Mouse (Mus musculus): ENCODE data around the gene Prkce.

The Prkce gene

DNA sequence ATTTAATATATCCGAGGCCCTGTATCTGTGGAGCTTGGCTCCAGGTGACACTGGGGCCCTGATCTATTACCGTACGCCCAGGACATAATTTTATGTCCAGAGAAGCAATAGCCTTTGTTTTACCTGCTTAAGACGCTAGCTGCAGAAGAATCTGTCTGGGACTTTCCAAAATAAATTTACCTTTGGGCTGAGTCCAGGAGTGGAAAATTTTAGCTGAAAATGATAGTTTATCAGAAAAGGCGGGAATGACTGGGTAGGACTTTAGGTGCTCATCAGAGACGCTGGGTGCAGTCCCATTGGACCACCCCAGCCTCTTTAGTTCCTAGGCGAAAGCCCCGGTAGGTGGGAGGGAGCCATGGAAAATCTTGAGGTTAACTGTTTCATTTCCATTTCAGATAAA, 58.6 kb downstream of the Prkce start:
- no peak for DNase-seq

DNA sequence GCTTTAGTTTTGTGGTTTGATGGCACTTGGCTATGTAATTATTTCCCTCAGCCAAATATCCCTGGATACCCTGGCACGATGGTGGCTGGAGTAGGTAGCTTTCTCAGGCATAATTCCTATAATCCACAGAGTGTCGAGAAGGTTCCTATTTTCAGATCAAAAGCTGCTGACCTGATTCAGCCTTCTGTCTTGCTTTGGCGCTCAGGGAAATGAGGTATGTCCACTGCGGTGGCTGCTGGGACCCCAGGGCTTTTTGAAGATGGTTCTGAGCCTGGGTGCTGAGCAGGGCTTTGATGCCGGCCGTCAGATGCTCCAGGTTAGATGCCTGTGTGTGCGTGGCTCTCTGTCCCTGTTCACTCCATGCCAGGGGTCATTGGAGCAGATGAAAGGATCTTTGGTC, 59.0 kb downstream of the Prkce start:
- DNase-seq = no peak

DNA sequence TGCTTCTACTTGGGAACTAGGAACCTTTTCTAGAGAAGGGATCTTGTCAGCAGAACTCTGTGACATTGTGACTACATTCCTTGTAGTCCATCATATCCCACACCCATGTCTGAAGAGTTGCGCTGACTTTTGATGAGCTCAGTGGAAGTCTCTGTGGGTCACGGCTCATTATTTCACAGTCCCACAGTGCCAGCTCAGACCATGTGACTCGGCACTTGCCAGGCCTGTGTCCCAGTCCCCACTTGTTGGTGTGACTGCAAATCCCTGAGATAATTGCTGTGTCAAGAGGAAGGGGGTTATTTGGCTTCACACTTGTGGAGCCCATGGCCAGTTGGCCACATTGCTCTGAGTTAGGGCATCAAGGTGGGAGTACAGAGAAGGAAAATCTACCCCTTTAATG, 59.8 kb downstream of the Prkce start:
- DNase-seq = peak; percentile 91

DNA sequence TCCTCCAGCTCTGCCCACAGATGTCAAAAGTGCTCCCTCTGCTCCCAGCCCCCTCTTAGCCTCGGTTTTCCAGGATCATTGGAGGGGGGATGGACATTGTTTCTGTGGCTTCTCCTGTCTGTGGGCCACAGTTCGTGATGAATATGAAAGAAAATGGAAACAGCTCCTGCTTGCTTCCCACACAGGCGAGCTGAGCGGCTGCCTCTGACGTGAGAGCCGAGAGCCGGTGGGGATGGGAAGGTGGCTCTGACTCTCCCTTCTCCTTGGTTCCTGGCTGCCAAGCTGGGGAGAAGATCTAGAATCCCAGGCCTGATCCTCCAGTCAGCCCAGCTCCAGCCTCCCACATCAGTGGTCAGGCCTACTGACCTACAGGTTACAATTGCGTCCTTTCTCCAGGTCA, 61.3 kb downstream of the Prkce start:
- DNase-seq = no peak

DNA sequence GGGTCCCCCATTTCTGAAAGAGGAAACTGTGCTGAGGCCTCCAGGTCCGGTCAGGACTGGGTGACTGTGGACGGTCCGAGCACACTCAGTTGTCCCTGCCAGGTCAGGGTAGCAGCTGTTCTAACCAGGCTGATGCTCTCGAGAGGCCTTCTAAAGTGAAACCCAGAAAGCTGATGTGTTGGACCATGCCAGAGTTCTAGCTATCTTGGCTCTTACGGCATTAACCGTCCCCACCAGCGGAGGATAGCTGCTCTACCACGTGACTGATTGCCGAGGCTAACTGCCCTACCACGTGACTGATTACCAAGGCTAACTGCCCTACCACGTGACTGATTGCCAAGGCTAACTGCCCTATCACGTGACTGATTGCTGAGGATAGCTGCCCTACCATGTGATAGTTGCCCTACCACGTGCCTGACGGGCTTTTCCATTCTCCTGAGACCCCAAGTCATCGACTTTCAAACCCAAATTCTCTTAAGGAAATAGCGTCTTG, 62.6 kb downstream of the Prkce start:
- DNase-seq = peak; percentile 97

DNA sequence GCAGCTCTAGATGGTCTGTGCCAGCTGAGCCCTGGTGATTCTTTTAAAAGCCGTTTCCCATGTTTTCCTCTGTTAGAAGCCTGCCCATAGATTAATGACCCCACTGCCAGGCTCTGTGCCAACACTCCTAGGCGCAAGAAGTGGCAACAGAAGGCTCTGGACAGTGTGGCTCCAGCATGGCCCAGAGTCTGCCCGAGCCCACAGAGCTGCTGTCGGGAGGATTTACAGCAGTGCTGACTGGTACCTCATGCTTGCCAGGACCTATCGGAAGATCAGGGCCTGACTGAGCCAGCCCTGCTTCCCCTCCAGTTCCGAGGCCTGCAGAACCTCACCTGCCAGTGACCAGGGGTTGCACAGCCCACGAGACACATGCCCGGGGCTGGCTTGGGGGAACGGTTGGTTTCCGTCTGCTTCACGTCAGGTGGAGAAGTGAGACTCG, 64.2 kb downstream of the Prkce start:
- peak; percentile 90 for DNase-seq

DNA sequence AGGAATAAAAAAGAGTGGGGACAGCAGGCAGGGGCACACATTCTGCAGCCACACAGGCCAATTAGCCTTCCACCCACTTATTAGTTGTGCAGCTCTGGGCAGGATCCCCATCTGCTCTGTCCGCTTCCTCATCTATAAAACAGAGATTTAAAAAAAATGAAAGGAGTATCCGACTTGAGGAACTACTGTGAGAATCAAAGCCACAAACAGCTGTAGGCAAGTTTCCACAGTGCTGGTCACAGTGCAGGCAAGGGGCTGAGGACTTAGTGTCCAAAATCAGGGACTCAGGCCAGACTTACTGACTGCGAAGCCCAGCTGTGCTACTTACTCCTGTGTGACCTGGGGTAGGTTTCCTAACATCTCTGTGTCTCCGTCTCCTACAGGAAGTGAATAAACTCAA, 64.7 kb downstream of the Prkce start:
- no peak for DNase-seq

DNA sequence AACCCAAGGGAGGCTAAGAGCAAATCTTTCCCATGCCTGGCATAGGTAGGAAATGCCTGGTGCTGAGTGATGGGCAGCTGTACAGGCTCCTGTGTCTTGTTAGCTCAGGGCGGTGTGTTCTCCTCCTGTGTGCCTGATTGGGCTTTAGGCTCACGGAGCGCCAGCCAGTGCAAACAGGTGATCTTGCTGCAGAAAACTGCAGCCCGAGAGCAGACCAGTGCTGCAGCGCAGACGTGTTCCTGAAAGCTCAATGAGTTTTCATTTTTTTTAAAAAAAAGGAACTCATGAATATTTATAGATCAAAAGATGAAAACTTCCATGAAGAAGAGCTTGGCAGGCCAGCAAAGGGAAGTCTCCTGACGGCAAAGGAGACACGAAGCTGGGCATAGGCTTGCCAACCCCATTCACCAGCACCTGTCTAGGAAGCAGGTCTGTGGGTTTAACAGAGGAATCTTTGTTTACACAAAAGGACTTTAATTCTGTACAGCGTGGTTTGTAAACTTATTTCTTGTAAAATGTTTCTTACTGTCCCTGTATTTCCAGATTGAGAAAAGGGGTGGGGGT, 67.1 kb downstream of the Prkce start:
- no peak for DNase-seq

DNA sequence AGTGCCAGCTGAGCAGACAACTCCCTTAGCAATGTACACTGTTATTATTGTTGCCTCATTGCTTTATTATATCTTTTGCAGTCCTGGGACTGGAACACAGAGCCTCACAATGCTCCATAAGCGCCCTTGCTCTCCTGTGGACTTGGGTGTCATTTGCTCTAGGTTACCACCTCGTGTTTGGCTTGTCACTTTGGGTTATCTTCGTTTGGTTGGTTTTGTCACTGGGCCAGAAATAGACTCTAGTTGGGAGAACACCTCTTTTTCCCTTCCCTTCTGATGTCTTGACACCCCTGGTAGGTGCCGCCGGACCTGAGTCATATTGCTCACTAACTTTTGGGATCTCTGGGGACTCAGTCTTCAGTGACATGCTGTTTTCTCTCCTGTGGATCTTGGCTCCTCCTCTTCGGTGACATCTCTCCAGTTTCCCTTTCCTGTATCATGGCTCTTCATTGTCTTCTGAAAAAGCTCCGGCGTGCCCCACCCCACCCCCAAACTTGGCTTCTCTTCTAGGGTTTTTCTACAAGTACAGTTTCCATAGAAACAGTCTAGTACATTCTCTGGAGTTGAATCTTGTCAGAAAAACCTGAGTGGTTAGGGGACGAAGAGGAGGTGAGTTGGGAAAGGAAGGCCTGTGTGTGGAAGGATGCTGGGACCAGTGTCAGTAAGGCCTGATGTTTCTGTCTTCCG, 68.6 kb downstream of the Prkce start:
- DNase-seq = no peak

DNA sequence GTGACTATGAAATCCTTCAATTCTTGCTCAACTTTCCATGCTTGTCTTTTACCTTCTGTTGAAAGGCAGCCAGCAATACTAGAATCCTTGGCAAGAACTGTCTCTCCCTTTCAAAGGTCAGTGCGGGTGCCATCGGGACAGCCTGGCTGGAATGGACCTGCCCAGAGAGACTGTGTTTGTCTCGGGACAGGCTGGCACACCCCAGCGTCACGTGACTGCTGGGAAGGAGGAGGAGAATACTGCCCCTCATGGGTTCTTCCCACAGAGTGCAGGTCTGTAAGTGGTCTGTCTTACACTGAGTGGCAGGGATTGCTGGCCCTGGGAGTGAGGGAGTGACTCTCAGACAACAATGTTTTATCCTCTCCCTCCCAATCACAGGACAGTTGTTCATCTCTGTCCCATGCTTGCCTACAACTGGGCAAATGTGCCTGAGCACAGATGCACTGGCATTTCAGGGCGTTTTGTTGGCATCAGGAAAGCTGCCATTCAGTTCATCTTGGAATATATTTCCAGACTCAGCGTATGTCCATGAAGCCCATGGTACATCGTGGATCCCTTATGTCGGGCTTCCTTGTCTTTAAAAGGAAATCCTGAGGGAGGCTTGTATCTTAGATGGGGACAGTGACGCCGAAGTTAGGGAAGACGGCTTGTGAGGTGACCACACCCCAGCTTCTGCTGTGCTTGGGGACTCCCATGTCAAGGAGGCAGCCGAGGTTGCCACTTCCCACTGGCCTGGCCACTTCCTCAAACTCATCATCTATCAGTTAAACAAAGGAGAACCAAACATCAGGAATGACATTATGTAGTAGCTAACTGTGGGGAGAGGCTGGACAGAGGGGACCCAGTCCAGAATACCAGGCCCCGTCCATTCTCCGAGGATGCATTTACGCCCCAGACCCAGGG, 69.5 kb downstream of the Prkce start:
- peak; percentile 98 for DNase-seq

DNA sequence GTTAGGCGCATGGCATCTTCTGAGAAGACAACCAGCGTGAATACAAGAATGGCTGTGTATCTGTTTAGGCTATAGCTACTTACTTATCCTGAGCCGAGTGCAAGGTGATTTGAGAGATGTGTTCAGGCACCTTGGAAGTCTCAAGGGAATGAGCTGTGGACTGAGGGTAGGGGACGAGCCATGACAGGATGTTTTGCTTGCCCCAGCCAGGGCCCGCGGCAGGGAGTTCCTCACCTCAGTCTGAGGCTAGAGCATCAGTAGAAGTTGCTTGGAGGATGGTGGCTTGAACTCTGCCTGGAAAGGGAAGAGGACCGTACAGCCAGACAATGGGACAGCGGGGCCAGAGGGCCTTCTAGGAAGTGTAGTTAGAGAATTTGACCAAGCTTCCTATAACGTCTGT, 74.7 kb downstream of the Prkce start:
- no peak for DNase-seq

DNA sequence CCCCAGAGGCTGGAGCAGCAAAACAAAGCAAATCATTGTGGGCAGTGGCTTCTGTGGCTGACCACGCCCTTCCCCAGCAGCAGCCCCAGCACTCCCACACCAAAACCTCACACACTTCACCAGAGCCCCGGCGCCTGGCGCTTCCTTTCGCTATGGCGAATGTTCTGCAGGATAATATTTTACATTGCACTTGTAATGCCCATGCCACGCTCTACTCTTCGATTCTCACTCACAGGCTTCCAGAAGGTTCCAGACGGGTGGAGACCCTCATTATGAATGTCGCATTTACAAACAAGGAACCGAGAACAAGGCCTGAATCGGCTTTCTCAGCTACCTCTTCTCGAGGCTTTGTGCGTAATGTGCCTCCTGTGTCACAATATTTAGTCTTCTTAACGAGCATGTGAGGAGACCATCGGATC, 75.5 kb downstream of the Prkce start:
- peak; percentile 93 for DNase-seq

DNA sequence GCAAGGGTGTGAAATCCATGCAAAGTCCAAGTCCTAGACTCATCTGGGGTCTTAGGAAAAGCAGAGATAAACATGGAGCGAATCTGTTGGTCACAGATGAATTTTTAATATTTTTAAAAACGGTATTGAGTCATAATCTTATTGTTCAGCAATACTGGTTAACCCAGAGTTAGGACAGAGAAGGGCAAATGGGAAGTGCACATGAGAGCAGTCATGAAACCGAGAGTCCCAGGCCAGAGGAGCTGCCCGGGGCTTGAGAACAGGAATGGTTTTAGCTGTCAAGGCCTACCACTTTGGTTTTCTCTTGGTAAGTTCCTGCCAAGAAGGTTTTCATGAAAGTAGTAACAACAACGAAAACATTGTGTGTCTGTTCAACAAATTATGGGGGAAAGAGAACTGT, 76.8 kb downstream of the Prkce start:
- DNase-seq = no peak

DNA sequence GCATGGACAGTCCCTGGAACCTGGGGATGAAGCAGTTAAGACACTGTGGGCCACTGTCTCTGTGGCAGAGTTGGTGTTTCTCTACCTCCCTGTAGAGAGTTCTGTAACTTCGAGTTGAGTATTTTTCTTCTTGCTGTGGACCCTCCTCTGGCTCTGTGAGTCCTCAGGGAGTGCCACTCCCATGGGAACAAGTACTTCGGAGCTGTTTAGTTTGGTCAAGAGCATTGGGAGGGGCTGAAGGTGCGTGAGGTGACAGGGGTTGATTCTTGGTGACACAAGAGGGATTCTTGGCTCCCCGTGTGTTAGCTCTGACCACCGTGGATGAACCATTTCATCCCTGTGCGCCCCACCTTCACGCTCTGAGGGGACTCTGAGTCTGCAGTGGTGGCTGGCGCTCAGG, 81.2 kb downstream of the Prkce start:
- no peak for DNase-seq

DNA sequence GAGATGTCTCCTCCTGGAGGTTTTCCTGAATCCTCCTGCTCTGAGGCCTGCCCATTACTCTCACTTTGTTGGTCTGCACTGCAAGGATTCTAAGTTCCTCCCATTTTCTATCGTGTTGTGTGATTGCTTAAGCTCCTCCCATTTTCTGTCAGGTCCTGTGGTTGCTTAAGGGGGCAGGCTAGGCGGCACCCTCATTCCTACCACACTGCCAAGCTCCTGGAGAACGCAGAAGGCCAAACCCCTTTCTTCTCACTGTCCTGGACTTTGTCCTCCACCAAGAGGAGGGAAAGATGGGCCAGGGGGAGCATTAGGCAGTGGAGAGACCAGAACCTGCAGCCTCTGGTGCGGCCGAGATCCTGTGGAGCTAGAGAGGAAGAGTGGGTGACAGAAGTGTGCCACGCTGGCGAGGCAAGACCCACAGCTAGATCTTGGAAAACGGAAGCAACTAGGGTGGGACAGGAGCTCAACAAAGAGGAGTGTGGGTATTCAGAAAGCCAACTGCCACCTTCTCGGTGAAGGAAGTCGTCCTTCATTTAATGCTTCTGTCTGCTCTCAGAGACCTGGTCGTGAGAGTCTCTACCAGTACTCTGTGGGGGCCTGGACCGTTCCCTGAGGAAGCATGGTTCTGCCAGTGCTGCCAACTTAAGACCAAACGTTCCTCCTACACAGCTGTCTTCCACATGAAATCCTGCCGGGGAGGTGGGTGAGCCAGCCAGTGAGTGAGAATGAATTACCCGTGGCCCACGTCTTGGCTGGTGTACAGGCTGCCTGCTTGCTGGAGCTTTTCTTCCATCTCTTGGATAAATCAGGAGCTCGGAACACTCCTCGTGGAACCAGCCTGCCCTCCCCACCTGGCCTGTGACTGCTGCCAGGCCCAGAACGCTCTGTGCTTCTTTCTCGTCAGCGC, 82.2 kb downstream of the Prkce start:
- no peak for DNase-seq

DNA sequence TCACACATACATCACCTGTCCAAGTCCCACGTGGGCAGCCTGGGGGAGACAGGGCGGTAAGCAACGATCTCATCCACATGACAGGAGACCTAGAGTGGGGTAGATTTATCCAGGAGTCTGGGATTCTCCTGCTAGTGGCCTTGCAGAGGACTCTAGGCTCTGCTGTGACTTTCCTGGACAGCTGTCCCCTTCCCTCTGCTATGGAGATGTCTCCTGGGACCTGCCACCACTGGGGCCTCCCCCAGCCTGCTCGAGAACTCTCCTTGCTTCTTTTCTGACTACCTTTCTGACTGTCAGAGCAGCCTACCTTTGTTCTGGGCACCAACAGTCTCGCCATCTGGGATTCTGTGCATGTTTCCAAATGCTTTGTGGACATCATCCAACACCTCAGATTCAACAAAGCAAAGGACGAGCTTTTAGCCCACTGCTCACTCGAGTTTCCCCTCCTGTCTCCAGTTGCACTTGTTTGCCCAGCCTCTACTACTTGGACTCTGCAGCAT, 82.9 kb downstream of the Prkce start:
- no peak for DNase-seq

DNA sequence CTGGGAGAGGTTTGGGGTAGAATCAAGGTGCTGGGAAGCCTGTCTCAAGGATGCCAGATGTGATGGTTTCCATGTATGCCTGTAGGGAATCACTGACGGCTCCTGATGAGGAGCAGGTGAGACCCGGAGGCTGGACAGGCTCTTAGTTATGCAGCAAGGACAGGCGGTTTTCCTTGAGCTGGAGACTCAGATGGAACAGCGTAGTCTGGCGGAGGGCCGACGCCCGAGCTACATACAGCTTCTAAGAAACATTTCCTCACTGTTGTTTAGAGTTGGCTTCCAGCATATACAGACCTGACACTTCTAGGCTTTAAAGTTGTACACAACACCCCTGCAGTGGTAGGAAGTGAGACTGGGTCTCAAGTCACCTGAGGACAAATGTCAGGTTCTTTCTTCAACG, 86.3 kb downstream of the Prkce start:
- no peak for DNase-seq

DNA sequence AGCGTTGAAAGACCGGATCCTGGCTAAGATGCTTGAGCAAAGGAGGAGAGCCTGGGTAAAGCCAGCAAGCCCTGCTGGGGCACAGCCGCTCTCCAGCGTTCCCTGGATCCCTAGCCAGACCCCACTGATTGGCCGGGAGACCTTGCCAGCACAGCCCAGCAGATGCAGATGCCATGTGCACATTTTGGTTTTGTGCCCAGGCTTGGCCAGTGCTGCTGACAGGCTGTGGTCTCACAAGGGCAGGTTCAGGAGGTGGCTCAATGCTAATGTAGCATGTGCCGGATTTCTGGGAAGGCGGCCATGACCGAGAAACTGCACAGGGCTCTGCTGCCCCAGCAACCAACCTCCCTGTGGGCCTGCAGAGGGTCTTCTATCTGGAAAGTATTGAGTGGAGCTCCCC, 86.7 kb downstream of the Prkce start:
- peak; percentile 99 for DNase-seq

DNA sequence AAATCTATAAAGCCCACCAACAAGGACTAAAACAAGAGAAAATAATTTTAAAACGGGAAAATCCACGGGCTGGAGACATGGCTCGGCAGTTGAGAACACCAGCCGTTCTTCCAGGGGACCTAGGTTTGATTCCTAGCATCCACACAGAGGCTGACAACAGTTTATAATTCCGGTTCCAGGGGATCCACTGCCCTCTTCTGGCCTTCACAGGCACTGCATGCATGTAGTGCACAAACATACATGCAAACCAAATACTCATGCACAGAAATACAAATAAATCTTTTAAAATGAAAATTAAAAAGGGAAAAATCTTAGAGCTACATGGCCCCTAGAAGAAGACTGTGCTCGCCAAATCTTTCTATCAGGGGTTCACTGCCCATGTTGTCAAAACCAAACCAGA, 87.4 kb downstream of the Prkce start:
- no peak for DNase-seq

DNA sequence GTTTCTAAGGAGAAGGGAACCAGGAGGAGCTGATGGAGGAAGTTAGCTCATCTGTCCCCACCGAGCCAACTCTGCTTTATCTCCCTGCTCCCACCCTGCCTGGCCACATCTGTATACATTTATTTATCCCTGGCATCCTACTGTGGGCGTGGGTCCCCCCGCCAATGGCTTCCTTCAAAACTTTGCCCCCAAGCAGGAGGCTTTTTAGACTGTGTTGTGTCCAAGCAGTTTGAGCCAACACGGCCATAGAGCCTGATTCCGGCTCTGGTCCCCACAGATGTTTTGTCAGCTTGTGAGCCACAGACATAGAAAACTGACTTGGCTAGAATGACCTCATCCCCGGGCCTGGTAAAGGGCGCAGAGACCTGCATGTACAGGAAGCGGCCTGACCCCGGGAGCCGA, 89.1 kb downstream of the Prkce start:
- DNase-seq = peak; percentile 96

DNA sequence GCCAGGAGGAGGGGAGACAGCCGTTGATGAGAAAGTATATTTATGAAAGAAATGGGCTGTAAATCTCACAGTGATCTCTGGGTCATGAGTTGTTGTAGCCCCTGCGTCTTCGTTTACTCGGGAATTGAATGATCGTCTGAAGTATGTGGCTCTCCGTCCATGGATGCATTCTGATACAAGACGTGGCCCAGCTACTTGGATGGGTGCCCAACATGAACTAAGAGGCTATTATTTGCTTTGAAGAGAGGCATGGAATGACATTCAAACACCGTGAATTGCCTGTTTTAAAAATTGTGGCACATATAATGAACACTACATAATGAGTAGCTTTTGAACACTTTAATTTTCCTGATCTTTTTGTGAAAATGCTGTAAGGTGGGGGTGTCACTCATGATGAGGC, 93.5 kb downstream of the Prkce start:
- DNase-seq = no peak

DNA sequence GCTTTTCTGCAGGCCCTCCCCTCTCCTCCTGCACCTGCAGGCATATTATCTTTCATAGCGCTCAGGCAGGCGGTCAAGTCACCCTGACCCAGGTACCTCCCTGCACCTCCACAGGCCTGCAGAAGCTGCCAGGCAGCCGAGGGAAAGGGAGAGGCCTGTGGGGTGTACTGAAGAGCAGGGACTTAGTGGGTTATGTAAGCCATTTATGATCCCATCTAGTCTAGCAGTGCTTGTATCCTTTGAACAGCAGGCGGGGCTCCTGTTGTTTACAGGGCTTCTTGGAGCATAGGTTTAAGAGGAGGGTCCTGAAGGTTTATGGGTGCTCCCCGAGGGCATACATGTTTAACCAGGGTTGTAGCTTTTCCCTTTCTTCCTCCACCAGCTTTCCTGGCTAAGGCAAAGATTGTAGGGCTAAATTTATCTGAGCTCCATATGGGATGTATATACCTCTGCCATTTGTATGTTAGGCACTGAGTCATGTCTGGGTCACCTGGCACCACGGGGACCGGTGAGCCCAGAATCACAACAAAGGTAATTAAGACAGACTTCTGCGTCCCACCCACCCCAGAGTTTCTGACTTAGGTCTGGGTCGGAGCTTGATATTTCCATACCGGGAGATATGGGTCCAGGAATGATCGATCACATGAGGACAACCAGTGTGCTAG, 96.5 kb downstream of the Prkce start:
- DNase-seq = no peak

All from heart, adult 11 months (tissue).